Mouse (Mus musculus): ENCODE measurements around the gene Mpv17l2.

The Mpv17l2 gene

DNA sequence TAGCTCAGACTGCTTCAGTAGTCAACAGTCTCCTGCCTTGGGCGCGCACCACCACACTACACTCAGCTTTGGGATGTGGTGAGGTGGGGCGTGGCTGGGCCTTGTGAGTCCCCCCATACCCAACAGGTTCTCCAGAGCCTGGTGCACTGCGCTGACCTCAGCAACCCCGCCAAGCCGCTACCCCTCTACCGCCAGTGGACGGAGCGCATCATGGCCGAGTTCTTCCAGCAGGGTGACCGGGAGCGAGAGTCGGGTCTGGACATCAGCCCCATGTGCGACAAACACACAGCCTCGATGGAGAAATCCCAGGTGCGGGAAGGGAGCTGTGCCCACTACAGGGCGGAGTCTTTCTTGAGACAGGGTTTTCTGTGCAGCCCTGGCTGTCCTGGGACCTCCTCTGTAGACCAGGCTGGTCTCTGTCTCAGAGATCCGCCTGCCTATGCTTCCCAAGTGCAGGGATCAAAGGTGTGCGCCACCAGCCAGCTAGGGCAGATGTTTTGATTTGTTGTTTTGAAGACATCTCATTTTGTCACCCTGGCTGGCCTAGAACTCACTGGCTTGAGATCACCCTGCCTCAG is 11.6 kb downstream of the Mpv17l2 start:
- DNase-seq (ENCODE audit: low read depth): no peak

GRCm38 (mm10) chr8:70748246-70749096 is 12.3 kb downstream of the Mpv17l2 start:
- no peak for DNase-seq (ENCODE audit: low read depth)

DNA sequence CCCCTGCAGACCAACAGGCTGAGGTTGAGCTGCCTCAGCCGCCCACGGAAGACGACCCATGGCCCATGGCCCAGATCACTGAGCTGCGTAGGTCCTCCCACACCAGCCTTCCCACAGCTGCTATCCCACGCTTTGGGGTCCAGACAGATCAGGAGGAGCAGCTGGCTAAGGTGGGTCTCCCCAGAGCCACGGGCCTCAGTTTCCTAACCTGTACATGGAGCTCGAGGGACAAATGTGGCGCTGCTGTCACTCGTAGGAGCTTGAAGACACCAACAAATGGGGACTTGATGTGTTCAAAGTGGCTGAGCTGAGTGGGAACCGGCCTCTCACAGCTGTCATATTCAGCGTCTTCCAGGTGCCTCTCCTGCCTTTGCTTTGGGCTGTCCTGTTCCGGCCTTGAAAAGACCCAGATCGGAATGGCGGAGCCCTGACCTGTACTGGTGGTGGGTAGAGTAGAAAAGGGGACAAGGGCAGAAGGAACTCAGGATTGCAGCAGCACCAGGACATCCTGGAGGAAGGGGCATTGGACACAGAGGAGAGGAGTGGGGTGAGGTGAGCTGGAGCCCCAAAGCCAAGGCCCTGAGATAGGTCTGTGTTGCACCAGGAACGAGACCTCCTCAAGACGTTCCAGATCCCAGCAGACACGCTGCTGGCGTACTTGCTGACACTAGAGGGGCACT is 13.4 kb downstream of the Mpv17l2 start:
- DNase-seq (ENCODE audit: low read depth): no peak

DNA sequence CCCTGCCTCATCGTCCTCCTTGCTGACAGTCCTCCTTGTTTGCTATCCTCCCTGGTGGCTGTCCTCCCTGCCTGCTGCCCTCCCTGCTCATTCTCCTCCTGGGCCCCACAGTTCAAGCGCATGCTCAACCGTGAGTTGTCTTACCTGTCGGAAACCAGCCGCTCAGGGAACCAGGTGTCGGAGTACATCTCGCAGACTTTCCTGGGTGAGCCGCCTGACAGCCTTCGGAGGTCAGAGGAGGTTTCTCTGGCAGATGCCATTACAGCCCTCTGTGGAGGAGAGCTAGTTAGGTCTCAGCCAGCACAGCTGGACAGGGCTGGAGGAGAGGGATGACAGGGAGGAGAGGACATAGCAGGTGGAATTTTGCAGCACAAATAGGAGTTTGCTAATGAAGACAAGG is 14.1 kb downstream of the Mpv17l2 start:
- no peak for DNase-seq (ENCODE audit: low read depth)

DNA sequence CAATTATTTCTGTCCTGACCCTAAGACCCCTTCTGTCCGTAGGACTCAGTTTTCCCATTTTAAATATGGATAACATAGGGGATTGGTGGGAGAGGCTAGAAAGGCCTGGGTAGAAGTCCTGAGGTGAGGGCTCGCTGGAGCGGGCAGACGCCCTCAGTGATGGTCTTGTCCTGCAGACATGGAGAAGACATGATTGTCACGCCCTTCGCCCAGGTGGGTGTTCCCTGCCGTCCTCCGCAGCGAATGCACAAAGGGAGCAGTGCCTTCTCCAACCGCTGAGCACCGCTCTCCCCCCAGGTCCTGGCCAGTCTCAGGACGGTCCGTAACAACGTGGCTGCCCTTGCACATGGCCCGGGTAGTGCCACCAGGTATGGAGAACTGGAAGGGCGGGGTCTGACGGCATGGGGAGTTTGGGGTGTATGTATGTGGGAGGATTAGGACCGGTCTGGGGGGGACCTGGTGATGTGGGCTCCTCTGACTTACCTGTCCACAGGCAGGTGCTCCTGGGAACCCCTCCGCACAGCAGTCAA is 15.0 kb downstream of the Mpv17l2 start:
- no peak for DNase-seq (ENCODE audit: low read depth)

DNA sequence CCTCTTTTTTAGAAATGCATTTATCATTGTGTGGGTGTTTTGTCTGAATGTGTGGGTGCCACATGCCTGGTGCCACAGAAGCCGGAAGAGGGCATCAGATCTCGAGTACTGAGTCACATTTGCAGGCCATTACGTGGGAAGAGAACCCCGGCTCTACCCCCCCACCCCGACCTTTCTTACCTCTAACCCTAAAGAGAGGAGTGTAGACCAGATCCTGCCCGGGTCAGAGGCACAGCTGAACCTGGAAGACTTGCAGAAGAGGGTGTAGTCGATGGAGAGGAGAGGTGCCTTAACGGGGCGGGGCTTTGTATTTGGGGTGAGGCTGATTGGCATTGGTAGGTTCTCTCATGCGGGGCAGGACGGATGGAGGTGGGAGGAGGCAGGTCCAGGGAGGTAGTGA is 15.9 kb downstream of the Mpv17l2 start:
- no peak for DNase-seq (ENCODE audit: low read depth)

DNA sequence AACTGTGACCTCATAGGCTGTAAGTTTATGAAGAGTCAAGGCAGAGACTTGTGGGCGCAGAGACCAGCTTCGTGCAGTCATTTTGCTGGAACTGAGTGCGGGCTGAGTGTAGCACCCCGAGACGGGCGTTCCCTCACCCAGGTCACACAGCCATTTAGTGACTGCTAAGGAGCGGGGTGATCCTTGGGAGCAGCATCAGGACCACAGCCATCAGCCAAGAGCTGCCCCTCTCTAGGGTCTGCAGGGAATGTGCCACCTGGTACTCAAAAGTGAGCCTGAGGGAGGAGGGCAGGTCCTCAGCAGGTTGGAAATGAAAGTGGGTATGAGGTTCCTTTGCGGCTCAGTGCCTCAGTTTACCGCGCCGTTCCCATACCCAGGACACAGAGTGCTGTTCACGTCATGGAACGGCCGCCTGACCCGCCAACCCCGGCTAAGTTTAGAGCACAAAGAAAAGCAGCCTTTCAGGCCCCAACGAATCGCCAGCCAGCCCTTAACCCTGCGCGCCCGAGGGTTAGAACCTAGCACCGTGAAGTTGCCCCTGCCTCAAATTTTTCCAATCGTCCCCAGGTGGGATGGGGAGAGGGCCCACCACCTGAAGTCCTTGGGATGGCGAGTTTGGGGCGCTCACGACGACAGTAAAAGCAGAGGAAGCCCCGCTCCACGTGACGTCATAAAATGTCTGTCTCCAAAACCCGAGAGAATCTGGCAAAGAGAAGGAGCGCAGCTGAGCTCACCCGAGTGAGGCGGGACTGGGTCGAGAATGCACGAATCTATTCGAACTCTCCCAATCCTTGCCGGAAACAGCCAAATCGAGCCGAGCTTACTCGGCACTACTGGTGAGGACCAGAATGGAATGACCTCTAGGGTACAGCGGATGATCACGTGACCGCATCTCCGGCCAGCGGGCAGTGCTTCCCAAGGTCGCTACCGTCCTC is 16.8 kb downstream of the Mpv17l2 start:
- DNase-seq (ENCODE audit: low read depth): no peak

GRCm38 (mm10) chr8:70742981-70743655 is 17.6 kb downstream of the Mpv17l2 start:
- DNase-seq (ENCODE audit: low read depth): no peak

- DNase-seq (ENCODE audit: low read depth): no peak
These were observed 18.6 kb downstream of the Mpv17l2 start for GRCm38 (mm10) chr8:70742176-70742575.

- no peak for DNase-seq (ENCODE audit: low read depth)
These were observed 19.1 kb downstream of the Mpv17l2 start for GRCm38 (mm10) chr8:70741661-70742060.

GRCm38 (mm10) chr8:70738211-70738610 is 22.5 kb downstream of the Mpv17l2 start:
- DNase-seq (ENCODE audit: low read depth): no peak

- DNase-seq (ENCODE audit: low read depth): no peak
These were observed 23.0 kb downstream of the Mpv17l2 start for GRCm38 (mm10) chr8:70737705-70738104.

- no peak for DNase-seq (ENCODE audit: low read depth)
These were observed 29.8 kb downstream of the Mpv17l2 start for GRCm38 (mm10) chr8:70730956-70731355.

- no peak for DNase-seq (ENCODE audit: low read depth)
These were observed 30.8 kb downstream of the Mpv17l2 start for GRCm38 (mm10) chr8:70729808-70730475.

DNA sequence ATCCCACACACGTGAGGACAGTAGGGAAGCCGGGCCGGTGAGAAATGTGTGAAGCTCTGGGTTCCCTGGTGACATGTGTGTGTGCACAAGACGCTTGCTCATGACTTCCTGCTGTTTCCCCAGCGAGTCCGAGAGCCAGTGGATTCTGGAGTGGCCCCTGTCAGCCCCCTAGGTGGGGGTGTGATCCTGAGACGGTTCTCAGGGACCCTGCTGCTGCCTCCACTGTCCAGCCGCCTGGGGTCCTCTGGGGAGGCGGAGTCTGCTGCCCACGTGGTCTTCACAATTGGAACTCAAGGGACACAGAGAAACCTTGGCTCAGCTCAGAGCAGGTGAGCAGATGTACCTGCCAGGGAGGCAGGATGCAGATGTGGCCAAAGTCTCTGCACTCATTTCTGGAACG is 34.0 kb downstream of the Mpv17l2 start:
- DNase-seq (ENCODE audit: low read depth): no peak

DNA sequence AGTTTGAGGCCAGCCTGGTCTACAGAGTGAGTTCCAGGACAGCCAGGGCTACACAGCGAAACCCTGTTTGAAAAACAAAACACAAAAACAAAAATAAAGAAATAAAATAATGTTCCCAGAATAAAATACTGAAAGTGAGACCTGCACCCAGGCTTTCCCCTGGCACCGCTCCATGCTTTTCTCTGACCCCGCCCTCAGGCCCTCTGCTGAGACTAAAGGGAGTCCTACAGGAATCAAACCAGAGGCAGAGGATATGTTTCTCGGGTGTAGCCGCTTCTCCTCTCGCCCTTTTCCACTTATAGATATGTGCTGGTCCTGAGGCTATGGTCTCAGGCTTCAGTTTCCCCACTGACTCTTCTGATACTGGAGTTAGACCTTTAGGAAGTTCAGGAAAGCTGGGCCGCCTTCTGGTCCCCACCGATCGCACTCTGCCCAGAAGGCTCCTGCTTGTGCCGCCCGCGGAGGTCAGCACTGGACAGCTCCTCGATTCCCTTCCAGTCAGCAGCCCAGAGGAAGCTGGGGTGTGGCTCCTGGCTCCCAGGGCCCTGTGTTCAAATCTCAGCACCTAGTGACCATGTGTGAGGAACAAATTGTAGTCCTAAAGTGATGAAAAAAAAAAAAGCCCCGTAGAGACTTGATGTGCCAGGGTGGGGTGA is 34.8 kb downstream of the Mpv17l2 start:
- no peak for DNase-seq (ENCODE audit: low read depth)

- no peak for DNase-seq (ENCODE audit: low read depth)
These were observed 36.5 kb downstream of the Mpv17l2 start for GRCm38 (mm10) chr8:70724216-70724615.

GRCm38 (mm10) chr8:70723486-70724210 is 37.1 kb downstream of the Mpv17l2 start, which contains the start of gene Pde4c:
Pde4c (plus strand) TSS chr8:70723720.
- DNase-seq (ENCODE audit: low read depth): no peak

DNA sequence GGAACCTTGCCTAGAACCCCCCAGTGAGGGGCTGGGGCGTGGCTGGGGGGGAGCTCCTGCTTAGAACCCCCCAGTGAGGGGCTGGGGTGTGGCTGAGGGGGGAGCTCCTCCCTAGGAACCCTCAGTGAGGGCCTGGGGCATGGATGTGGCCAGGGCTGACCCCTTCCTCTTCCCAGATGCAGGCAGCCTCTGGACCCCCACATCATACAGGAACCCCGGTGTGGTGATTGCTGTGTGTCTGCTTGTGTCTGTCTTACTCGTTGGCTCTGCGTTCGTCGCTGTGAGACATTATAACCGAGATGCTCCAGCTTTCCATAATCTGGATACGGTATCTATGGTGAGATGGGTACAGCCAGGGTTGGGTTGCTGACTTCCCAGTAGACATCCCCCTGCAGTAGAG is 39.1 kb downstream of the Mpv17l2 start:
- DNase-seq (ENCODE audit: low read depth): no peak

Data from c-Kit-positive CD71-positive TER-119-negative erythroid progenitor cells, embryonic 14.5 days (primary cell).